Mouse (Mus musculus): Measurements from ENCODE around the gene Zbtb14.
A peak's percentile ranks its signal among the peaks of the same experiment; 100 is the strongest.

Gene Zbtb14

DNA sequence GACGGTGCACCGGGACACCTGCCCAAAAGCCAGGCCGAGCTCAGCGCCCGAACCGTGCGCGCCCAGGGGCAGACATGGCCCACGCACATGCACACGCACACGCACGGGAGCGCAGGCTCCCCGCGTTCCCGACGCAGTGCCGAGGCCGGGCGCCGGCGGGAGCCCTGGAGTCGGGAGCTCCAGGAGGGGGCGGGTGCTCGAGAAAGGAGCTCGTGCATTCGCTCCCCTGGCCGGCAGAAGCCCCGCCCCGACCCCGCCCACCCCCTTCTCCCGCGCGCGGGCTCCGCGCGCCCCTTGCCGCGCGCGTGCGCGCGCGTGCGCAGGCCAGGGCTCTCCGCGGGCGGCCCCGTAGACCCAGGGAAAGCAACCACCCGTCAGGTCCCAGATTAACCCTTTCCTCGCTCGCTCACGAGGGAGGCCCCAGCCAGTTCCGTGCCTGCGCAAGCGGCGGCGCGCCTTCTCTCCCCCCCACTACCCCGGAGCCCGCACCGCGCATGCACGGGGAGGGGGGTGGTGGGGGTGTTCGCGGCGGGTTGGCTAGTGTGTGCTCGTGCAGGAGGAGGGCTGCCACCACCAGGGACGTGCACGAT, at the start of gene Zbtb14:
Zbtb14 (plus strand) TSS at position 540 of the 590 bp plus-strand sequence.
- DNase-seq, result peak; percentile 80 to 91

GRCm38 (mm10) chr17:69346056-69346455, 36.8 kb upstream of the Zbtb14 start:
- DNase-seq, result no peak

- DNase-seq, result peak; percentile 31 to 35
Observed at GRCm38 (mm10) chr17:69349014-69349531, 33.8 kb upstream of the Zbtb14 start.

DNA sequence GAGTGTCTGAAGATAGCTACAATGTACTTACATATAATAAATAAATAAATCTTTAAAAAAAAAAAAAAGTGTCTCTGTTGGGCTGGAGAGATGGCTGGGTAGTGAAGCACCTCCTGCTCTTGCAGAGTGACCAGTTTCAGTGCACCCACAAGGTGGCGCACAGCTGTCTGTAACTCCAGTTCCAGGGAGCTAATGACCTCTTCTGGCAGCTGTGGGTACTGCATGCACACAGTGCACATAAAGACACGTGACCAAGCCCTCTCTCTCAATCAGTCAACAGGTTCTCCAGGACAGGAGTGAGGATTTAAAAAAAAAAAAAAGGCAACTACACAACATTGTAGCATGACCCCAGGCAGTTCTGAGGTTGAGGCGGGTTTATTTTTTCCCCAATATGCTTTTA, 17.8 kb upstream of the Zbtb14 start:
- peak in 1 of 2 experiments; percentile 25 for DNase-seq

- DNase-seq, result no peak
Observed at GRCm38 (mm10) chr17:69380838-69381237, 2.0 kb upstream of the Zbtb14 start.

DNA sequence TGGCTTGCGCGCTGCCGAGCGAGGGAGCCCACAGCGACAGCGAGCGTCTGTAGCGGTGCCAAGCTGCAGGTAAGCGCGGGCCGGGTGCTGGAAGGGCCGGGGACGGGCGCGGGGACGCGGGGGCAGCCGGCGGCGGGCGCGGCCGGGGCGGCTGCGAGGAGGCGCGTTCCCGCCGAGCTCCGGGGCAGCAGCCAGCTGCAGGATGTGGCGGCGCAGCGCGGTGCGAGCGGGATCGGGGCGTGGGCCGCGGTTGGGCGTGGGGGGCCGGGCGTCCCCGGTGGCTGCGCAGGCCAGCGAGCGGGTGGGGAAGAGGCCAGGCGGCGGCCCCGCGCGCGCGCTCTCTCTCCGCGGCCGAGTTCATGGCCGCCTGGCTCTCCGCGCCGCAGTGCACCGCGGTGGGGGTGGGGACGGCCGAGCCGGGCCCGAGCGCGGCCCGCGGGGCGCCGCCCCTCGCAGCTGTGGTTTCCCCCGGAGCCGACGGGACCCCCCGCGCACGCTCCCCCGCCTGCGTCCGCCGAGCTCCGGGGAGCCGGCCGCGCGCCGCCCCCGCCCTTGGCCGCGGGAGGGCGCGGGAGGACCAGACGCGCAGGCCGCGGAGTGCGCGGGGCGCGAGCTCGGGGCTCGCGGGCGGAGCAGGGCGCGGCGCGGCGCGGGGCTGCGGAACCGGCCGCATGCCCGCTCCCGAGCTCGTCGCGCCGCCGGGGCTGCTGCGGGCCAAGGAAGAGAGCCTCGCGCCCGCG, 521 bp downstream of the Zbtb14 start:
- peak; percentile 75 to 77 for DNase-seq

DNA sequence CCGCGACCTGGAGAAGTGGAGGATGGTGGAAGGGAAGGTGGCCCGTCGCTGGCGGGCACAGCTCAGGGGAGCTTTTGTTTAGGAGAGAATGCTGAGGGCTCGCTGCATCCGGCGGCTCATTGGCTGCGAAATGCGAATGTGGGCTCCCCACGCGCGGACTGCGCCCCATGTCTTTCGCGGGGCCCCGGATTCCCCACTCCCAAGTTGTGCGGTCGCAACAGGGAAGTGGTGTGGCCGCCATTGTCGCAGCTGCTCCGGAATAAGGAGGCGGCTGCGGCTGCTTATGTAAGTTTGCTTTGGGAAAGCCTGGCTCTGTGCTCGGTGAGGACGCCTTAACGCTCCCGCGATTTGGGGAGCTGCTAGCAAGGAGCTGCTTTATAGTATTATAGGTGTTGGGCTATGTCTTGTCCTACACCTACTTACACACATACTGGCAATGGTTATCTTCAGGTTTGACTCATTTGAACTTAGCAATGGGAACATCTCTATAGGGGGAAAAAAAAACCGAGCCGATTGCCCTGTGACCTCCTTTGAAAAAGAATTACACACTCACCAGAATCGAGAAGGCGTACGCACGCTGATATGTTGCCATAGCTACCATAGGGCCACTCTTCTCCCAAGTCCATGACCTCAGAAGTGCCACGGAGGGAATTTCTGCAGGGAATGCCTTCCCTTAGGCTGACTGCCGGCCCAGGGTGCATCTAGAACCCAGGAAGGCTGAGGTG, 1.3 kb downstream of the Zbtb14 start:
- peak; percentile 65 to 73 for DNase-seq

DNA sequence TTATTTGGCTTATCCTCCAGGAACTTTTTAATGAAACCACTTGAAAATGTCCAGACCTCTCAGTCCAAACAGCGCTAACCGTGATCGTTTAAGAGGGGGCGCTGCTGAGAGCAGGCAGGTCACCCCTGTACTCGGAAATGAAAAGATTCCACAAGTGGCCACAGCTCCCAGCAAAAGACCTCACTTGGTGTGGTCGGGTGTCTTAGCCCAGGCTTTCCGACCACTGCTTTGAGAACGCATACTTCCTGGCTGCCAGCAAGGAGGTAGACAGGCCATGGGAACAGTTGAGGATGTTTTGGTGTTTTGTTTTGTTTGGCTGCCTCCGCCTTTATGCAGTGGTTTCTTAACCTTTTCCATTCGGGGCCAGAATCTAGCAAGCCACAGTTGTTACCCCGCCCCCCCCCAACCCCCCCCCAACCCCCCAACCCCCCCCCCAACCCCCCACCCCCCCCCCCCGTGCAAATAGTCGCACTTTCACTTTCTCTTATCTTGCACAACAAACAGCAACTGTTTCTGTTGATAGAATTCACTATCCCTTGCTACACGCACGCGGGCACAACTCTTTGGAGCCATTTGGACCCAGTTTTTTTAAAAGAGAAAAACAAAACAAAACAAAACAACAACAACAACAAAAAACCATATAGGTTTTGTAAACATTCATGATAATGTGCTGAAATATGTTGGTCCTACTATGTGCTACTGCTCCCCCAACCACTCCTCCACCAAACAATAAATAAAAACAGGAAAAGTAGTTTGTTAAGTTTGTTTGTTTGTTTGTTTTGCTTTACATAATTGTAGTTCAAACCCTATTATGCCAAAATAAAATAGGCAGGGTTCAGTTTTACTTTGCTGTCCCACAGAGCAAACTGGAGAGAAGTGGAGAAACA, 13.5 kb downstream of the Zbtb14 start:
- no peak for DNase-seq

DNA sequence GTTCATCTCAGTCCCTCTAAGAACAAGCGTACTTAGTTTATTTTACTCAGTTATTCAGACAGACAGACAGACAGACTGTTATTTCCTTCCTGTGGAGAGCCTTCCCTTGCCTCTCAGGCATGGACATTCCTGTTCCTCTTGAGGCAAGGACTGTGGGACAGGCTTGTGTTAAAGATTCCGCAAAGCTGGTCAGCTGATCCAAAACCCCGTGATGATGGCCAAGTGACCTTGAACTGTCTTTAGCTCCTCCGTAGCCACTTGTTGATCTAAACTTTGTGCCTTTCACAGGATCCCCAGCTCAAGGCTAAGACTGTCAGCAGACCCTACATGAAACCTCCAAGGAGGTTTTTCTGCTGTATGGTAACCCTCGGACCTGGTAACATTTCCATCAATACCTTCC, 14.3 kb downstream of the Zbtb14 start:
- DNase-seq, result no peak

- DNase-seq, result no peak
Observed at GRCm38 (mm10) chr17:69398092-69398491, 15.2 kb downstream of the Zbtb14 start.

DNA sequence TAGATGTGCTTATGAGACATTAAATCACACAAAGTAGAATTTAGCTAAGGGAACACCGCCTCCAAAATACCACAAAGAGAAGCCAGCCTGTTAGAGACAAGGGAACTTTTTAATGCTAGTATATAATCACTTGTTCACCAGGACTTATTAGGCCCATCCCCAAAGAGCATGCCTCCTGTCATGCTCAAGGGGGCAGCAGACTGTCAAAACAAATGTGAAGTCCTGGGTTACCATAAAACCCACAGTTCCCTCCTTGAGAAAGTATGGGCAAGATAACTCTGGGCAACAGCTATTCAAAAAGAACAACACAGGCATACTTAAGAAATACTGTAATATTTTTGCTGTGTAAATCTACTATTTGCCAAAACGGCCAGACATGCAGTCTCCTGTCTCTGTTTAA, 18.3 kb downstream of the Zbtb14 start:
- no peak for DNase-seq

DNA sequence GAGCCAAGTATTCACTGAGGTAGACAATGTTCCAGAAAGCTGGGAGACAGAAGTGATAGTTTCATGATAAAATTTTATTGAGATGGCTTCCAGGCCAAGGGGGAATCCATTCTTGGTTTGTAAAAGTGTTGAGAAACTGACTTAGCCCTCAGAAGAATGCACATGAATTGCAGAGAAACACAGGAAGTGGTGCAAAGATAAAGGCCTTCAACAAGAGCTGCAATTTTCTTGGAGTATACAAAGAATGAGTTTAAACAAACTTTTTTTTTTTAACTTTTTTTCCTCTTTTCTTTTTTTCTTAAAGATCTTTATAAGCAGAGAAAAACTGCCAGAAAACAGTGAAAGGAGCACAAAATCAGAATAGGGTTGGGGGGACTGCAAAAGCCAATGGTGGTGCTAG, 33.3 kb downstream of the Zbtb14 start:
- no peak for DNase-seq

DNA sequence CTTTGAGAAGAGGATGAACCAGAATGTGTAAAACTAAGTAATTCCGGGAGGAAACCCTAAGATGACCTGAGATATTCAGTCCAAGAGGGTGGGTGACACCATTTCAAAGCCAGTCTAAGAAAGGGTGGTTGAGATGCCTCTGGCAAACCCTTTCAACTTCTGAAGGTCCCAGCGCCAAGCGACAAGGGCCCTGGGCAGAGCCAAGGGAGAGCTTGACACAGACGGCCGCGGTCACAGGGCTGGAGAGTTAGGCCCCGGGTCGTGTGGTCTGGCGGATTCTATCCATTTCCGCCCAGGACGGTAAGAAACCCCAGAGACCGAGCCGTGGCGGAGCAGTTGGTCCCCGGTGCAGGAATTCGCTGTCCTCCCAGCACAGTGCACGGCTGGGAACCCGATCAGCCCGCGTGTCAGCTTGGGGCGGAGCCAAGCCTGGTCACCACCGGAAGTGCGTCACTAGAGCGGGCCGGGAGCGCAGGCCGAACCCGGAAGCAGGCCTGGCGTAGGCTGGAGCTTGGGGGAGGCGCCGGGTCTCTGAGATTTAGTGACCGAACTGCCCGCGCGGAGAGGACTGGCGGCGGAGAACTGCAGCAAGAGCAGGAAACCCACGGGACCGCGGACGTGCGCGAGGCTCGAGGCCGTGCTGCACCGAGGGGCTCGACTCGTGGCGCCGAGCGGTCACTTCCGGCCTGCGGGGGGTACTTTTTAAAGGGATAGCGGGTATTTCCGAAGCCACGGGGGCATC, 34.2 kb downstream of the Zbtb14 start:
- DNase-seq, result peak; percentile 96 to 98

- no peak for DNase-seq
Observed at GRCm38 (mm10) chr17:69417724-69418373, 35.0 kb downstream of the Zbtb14 start.

DNA sequence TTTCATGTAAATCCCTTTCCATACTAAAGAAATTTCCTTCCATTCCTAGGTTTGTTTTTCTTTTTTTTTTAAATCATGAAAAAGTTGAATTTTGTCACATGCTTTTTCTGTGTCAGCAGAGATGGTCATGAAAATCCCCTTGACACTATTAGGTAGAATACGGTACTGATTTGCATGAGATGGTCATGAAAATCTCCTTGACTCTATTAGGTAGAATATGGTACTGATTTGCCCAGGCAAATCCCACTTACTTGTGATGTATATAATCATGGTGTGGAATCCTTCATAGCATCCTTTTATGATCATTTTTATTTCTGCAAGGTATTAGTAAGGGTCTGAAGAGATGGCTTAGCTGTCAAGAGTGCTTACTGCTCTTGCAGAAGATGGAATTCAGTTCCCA, 38.7 kb downstream of the Zbtb14 start:
- no peak for DNase-seq

DNA sequence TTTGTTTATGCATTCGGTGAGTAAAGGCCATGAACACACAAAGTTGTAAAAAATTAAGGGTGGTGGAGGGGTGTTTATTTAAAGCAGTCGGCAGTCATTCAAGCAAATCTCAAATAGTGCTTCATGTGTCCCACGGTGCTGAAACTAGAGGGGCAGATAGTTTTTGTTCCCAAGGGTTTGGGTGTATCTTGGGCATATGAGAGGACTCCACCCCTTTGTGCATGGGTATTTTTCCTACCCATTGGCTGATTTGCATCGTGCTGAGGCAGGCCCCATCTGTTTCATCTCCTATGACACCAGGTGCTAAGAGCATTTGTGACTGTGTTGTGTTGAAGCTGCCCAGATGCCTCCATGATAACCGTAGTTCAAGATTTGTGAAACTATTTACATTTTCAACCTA, 55.0 kb downstream of the Zbtb14 start:
- DNase-seq, result no peak

- DNase-seq, result peak in 1 of 2 experiments; percentile 5
Observed at GRCm38 (mm10) chr17:69438486-69438885, 55.6 kb downstream of the Zbtb14 start.

GRCm38 (mm10) chr17:69438990-69439491, 56.2 kb downstream of the Zbtb14 start, which contains the start of gene Akain1:
Gene Akain1, plus strand, starts transcription at chr17:69439326.
- DNase-seq, result peak; percentile 56 to 68

DNA sequence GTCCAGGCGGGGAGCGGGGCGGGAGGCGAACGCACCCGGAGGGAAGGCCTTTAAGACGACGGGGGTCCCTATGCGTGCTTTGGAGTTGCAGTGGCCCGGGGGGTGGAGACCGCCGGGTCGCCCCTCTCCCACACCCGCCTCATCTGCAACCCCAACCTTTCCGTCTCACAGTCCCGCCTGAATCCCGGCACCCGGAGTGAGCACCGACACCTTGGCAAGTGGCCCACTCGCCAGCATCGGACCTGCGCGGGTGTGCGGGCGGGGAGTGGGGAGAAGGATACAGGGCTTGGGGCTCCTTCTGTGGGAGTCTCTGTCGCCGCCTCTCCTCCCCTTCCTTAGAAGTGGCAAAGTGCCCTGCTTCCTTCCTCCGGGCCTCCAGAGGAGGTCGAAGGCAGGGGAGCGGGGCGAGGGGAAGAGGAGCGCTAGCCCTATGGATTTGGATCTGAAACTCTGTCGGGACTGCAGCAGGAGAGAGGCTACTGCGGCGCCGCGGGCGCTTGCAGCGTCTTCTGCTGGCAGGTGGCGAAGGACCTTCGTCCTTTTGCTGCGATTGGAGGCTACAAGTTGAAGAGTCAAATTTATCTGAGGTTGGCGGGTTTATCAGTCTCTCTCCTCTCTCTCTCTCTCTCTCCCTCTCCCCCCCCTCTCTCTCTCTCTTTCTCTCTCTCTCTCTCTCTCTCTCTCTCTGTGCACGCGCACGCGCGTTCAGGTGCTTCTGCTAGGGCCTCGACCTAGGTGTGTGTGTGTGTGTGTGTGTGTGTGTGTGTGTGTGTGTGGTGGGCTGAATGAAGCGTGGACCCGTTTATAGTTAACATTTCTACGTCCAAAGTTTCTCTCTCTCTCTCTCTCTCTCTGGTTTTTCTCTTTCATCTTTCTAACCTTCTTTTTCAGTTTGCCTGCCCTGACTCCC, 57.0 kb downstream of the Zbtb14 start:
- peak; percentile 59 to 63 for DNase-seq
